Mouse (Mus musculus) neural tube, embryonic 15.5 days (tissue): Measurements from ENCODE around the gene Krt84. TPM values are rescaled to one million over a fixed set of nuclear protein-coding genes. Genes with fewer than 3 reads are reported as not detected.
A peak's percentile ranks its signal among the peaks of the same experiment; 100 is the strongest.

Source experiments
- ATAC-seq: fragments of 200-750 bp; cut with Nextera tagmentation; 2 replicates; pipeline ENCODE4 v1.8.0; 2017; ENCODE audit warnings: mild to moderate bottlenecking, moderate TSS enrichment, moderate library complexity; ENCODE audit not compliant: low FRiP score
- H3K27ac ChIP-seq: fragments of 300-500 bp; sonication (generic); replicated peaks from 2 replicates; pipeline ENCODE4 v1.5.1; 2015; ENCODE audit warnings: mild to moderate bottlenecking, inconsistent platforms
- H3K27me3 ChIP-seq: fragments of 300-500 bp; sonication (generic); replicated peaks from 2 replicates; pipeline ENCODE4 v1.6.1; 2015; ENCODE audit warnings: inconsistent platforms
- H3K36me3 ChIP-seq: fragments of 300-500 bp; sonication (generic); 2 replicates; pipeline ENCODE4 v1.6.1; 2015; ENCODE audit warnings: inconsistent platforms
- H3K4me1 ChIP-seq: fragments of 300-500 bp; sonication (generic); 2 replicates; pipeline ENCODE4 v1.6.1; 2015; ENCODE audit warnings: inconsistent platforms
- H3K4me2 ChIP-seq: fragments of 300-500 bp; sonication (generic); 2 replicates; pipeline ENCODE4 v1.6.1; 2015; ENCODE audit warnings: inconsistent platforms, mild to moderate bottlenecking, moderate library complexity
- H3K4me3 ChIP-seq: fragments of 300-500 bp; sonication (generic); replicated peaks from 2 replicates; pipeline ENCODE4 v1.5.1; 2015; ENCODE audit warnings: mild to moderate bottlenecking, inconsistent platforms
- H3K9ac ChIP-seq: fragments of 300-500 bp; sonication (generic); replicated peaks from 2 replicates; pipeline ENCODE4 v1.6.1; 2015; ENCODE audit warnings: mild to moderate bottlenecking, inconsistent platforms
- H3K9me3 ChIP-seq: fragments of 300-500 bp; sonication (generic); replicated peaks from 2 replicates; pipeline ENCODE4 v1.6.1; 2016; ENCODE audit warnings: inconsistent platforms
- WGBS: fragments of 180-500 bp; shearing (Covaris S2); methylation state at CpG from one replicate; pipeline ENCODE4 v1.1.7; 2015; ENCODE audit warnings: mixed read lengths; 5-methylcytosine and 5-hydroxymethylcytosine counted together
- microRNA-seq: library from miRNA; unstranded; fragments of <30 nt; microRNA quantifications from one replicate; pipeline ENCODE4, GENCODE M21; 2017
- polyA plus RNA-seq: library from polyadenylated mRNA; unstranded; fragments of >200 nt; fragmentation: Nextera tagmentation; extraction: Ambion mirVana; gene quantifications from 2 replicates; pipeline ENCODE4 v1.2.1, GENCODE M21; 2015

Krt84 gene
- polyA plus RNA-seq, 1 experiment from 2014 or later = 0.28 TPM

GRCm38 (mm10) chr15:101493713-101494112, 38.9 kb downstream of the Krt84 start:
- Histone ChIP-seq H3K4me3 (no peak overlapping the region), H3K9ac (no peak overlapping the region), H3K4me2 (no peak overlapping the region), H3K36me3 (no peaks in the 10 kb centered on the region), H3K27ac (no peak overlapping the region), H3K4me1 (no peaks in the 10 kb centered on the region), H3K27me3 (no peaks in the 10 kb centered on the region), H3K9me3 (no peaks in the 10 kb centered on the region)
- ATAC-seq = no peak
- 93% methylated on average over 6 of the region's 6 CpGs for WGBS

- Histone ChIP-seq H3K27me3 (no peaks in the 10 kb centered on the region), H3K36me3 (no peaks in the 10 kb centered on the region), H3K4me1 (no peaks in the 10 kb centered on the region), H3K9ac (no peak overlapping the region), H3K4me3 (no peak overlapping the region), H3K27ac (no peak overlapping the region), H3K9me3 (no peaks in the 10 kb centered on the region), H3K4me2 (no peak overlapping the region)
- ATAC-seq = no peak
- 55% methylated on average over 8 of the region's 8 CpGs for WGBS
Observed at GRCm38 (mm10) chr15:101492718-101493117, 39.9 kb downstream of the Krt84 start.

GRCm38 (mm10) chr15:101491431-101491830, 41.2 kb downstream of the Krt84 start, which contains the start of gene Krt83:
Gene Krt83, minus strand, starts transcription at chr15:101491512.
- Histone ChIP-seq H3K4me3 (no peak within 1 kb of the TSS), H3K27me3 (no peaks in the 10 kb centered on the region), H3K9ac (no peak within 1 kb of the TSS), H3K4me2 (no peak within 1 kb of the TSS), H3K9me3 (no peaks in the 10 kb centered on the region), H3K4me1 (no peaks in the 10 kb centered on the region), H3K27ac (no peak within 1 kb of the TSS), H3K36me3 (no peaks in the 10 kb centered on the region)
- 22% methylated on average over 6 of the region's 6 CpGs for WGBS
- ATAC-seq = no peak

- 86% methylated on average over 11 of the region's 11 CpGs for WGBS
- H3K9ac ChIP-seq = no peak overlapping the region
- no peak for ATAC-seq
- no peak overlapping the region for H3K27ac ChIP-seq
- H3K4me3 ChIP-seq = no peak overlapping the region
- no peaks in the 10 kb centered on the region for H3K4me1 ChIP-seq
- no peaks in the 10 kb centered on the region for H3K36me3 ChIP-seq
- H3K27me3 ChIP-seq = no peaks in the 10 kb centered on the region
- H3K9me3 ChIP-seq = no peaks in the 10 kb centered on the region
- H3K4me2 ChIP-seq = no peak overlapping the region
Observed at GRCm38 (mm10) chr15:101485911-101486635, 46.5 kb downstream of the Krt84 start.

- Histone ChIP-seq H3K9ac (no peak overlapping the region), H3K36me3 (no peaks in the 10 kb centered on the region), H3K9me3 (no peaks in the 10 kb centered on the region), H3K27ac (no peak overlapping the region), H3K4me2 (no peak overlapping the region), H3K4me3 (no peak overlapping the region), H3K27me3 (no peaks in the 10 kb centered on the region), H3K4me1 (no peaks in the 10 kb centered on the region)
- no peak for ATAC-seq
- WGBS = 45% methylated on average over 1 of the region's 1 CpGs
Observed at GRCm38 (mm10) chr15:101484939-101485338, 47.7 kb downstream of the Krt84 start.

GRCm38 (mm10) chr15:101483646-101484045, 49.0 kb downstream of the Krt84 start:
- Histone ChIP-seq H3K4me1 (peaks cover 12% of the 10 kb centered on the region), H3K9ac (no peak overlapping the region), H3K9me3 (no peaks in the 10 kb centered on the region), H3K27ac (no peak overlapping the region), H3K4me3 (no peak overlapping the region), H3K27me3 (peaks cover 2% of the 10 kb centered on the region; the same call in 1 of the 2 replicates), H3K4me2 (no peak overlapping the region), H3K36me3 (no peaks in the 10 kb centered on the region)
- no peak for ATAC-seq
- 90% methylated on average over 1 of the region's 1 CpGs for WGBS

GRCm38 (mm10) chr15:101482056-101482455, 50.6 kb downstream of the Krt84 start:
- Histone ChIP-seq H3K9ac (no peak overlapping the region), H3K36me3 (no peaks in the 10 kb centered on the region), H3K4me2 (no peak overlapping the region), H3K27me3 (peaks cover 5% of the 10 kb centered on the region; the same call in 1 of the 2 replicates), H3K4me1 (peaks cover 12% of the 10 kb centered on the region), H3K27ac (no peak overlapping the region), H3K9me3 (no peaks in the 10 kb centered on the region), H3K4me3 (no peak overlapping the region)
- 45% methylated on average over 4 of the region's 4 CpGs for WGBS
- no peak for ATAC-seq

- Histone ChIP-seq H3K4me3 (peak overlapping the region; percentile 28), H3K27ac (no peak overlapping the region; the same call in 1 of the 2 replicates), H3K9me3 (no peaks in the 10 kb centered on the region), H3K36me3 (no peaks in the 10 kb centered on the region), H3K27me3 (peaks cover 8% of the 10 kb centered on the region; the same call in 1 of the 2 replicates), H3K4me2 (peak overlapping the region; percentile 71), H3K4me1 (peaks cover 12% of the 10 kb centered on the region), H3K9ac (peak overlapping the region; percentile 12; the same call in 1 of the 2 replicates)
- no peak; the same call in 1 of the 2 replicates for ATAC-seq
- 23% methylated on average over 11 of the region's 11 CpGs for WGBS
Observed at GRCm38 (mm10) chr15:101479666-101480060, 53.0 kb downstream of the Krt84 start.

GRCm38 (mm10) chr15:101479007-101479665, 53.5 kb downstream of the Krt84 start:
- WGBS = 9% methylated on average over 31 of the region's 31 CpGs
- no peak for ATAC-seq

More at GRCm38 (mm10) chr15:101479007-101479665, 53.5 kb downstream of the Krt84 start:
- Histone ChIP-seq H3K4me2 (peak overlapping the region; percentile 71), H3K36me3 (no peaks in the 10 kb centered on the region), H3K27ac (no peak overlapping the region), H3K4me3 (peak overlapping the region; percentile 28), H3K9me3 (no peaks in the 10 kb centered on the region), H3K27me3 (peaks cover 8% of the 10 kb centered on the region; the same call in 1 of the 2 replicates), H3K9ac (peak overlapping the region; percentile 12; the same call in 1 of the 2 replicates), H3K4me1 (peaks cover 12% of the 10 kb centered on the region)

Small RNA genes lying within 50 kb of the gene (microRNA-seq; reads per million reads assigned to microRNA genes)
- gene Gm44393 (not detected), gene Gm44460 (not detected)

Other genes starting within 250 kb of the Krt84 start
- 77.2 TPM in 2 replicates for gene Atg101, start 248.5 kb downstream of the Krt84 start, polyA plus RNA-seq
- gene 6030408B16Rik, start 239.6 kb downstream of the Krt84 start, polyA plus RNA-seq = 0.44 and 0.63 TPM in 2 replicates
- 0.12 and 0.41 TPM in 2 replicates for gene Krt80, start 162.7 kb downstream of the Krt84 start, polyA plus RNA-seq
- 1.0 and 12.2 TPM in 2 replicates for gene Krt7, start 121.8 kb downstream of the Krt84 start, polyA plus RNA-seq
- gene Krt87, start 94.0 kb downstream of the Krt84 start, polyA plus RNA-seq = 0.51 and 0.78 TPM in 2 replicates
- gene Krt88, start 85.1 kb downstream of the Krt84 start, polyA plus RNA-seq = not detected in 2 replicates
- not detected in 2 replicates for gene Krt81, start 69.1 kb downstream of the Krt84 start, polyA plus RNA-seq
- gene Krt86, start 59.3 kb downstream of the Krt84 start, polyA plus RNA-seq = 0.11 TPM in 1 of 2 replicates, not detected in the other
- gene Krt83, start 41.3 kb downstream of the Krt84 start, polyA plus RNA-seq = not detected in 2 replicates
- gene Gm49425, start 15.6 kb downstream of the Krt84 start, polyA plus RNA-seq = 0.19 and 0.42 TPM in 2 replicates
- not detected in 2 replicates for gene Krt82, start 17.8 kb upstream of the Krt84 start, polyA plus RNA-seq
- 0.06 and 0.12 TPM in 2 replicates for gene Krt90, start 30.1 kb upstream of the Krt84 start, polyA plus RNA-seq
- gene Krt75, start 41.1 kb upstream of the Krt84 start, polyA plus RNA-seq = 0.10 TPM in 1 of 2 replicates, not detected in the other
- gene Gm5414, start 95.4 kb upstream of the Krt84 start, polyA plus RNA-seq = not detected in 2 replicates
- gene Gm5478, start 114.6 kb upstream of the Krt84 start, polyA plus RNA-seq = not detected in 2 replicates
- gene Krt6b, start 147.5 kb upstream of the Krt84 start, polyA plus RNA-seq = 0.09 TPM in 1 of 2 replicates, not detected in the other
- gene Krt6a, start 161.5 kb upstream of the Krt84 start, polyA plus RNA-seq = 0.75 and 1.5 TPM in 2 replicates
- 0.79 and 37.7 TPM in 2 replicates for gene Krt5, start 180.1 kb upstream of the Krt84 start, polyA plus RNA-seq
- gene Krt71, start 210.3 kb upstream of the Krt84 start, polyA plus RNA-seq = 0.22 and 0.55 TPM in 2 replicates